Mouse (Mus musculus): ENCODE data around the gene Arid3a.

DNA sequence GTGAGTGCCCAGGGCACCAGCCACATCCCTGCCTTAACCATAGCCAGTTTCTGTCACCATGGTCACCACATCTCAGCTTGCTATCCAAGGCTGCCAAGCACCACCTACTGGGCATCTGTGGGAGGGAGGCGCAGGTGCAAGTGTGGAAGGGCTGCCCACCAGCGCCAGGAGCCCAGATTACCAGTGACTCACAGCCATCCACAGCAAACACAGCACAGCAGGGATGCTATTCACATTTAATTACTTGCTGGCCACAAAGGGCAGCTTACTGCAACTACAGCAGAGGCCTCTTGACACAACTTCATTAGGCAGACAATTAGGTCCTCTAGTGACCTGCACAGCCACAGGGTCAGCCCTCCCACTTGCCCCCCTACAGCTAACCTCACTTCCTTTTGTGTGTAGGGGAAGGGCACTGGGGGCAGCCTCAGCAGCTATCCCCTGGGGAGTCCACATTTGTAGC lies 25.9 kb upstream of the Arid3a start:
- TF ChIP-seq CTCF (IDR thresholded peaks at IDR 0.05; ENCODE audit: control insufficient read depth, insufficient read depth, insufficient replicate concordance, low read depth, low read length) = no peak
- TF ChIP-seq POLR2A (IDR thresholded peaks at IDR 0.05; ENCODE audit: control insufficient read depth, low read depth, low read length) = no peak
